Mouse (Mus musculus) macrophage (primary cell): ENCODE results near the gene Acsl6. TPM values are rescaled to one million over a fixed set of nuclear protein-coding genes. Genes with fewer than 3 reads are reported as not detected.
"Not testable (repeated sequence)": the region's sequence is repeated elsewhere in the genome, so short reads cannot be mapped to it uniquely, and the experiment has no call there.

Experiments used
- H3K27ac ChIP-seq: fragments of 350-480 bp; formaldehyde crosslinking; 2 replicates; pipeline ENCODE4 v1.9.0; 2021
- H3K36me3 ChIP-seq: fragments of 350-480 bp; formaldehyde crosslinking; 2 replicates; pipeline ENCODE4 v1.9.0; 2021; ENCODE audit errors: inconsistent target
- H3K4me3 ChIP-seq: fragments of 350-480 bp; formaldehyde crosslinking; 2 replicates; pipeline ENCODE4 v1.9.0; 2021; ENCODE audit errors: inconsistent target
- H3K79me2 ChIP-seq: fragments of 350-480 bp; formaldehyde crosslinking; 2 replicates; pipeline ENCODE4 v1.9.0; 2021; ENCODE audit errors: inconsistent target
- WGBS: methylation state at CpG from one replicate; pipeline ENCODE4 v1.1.7; 2026; ENCODE audit warnings: inconsistent platforms; ENCODE audit not compliant: missing documents; 5-methylcytosine and 5-hydroxymethylcytosine counted together
- polyA plus RNA-seq: library from polyadenylated mRNA; stranded (reverse); fragments of 250-400 nt; gene quantifications from 3 replicates; pipeline ENCODE4 v1.2.4, GENCODE M21; 2018; ENCODE audit warnings: inconsistent platforms

Gene Acsl6
- polyA plus RNA-seq, 1 experiment from 2014 or later, result not detected

DNA sequence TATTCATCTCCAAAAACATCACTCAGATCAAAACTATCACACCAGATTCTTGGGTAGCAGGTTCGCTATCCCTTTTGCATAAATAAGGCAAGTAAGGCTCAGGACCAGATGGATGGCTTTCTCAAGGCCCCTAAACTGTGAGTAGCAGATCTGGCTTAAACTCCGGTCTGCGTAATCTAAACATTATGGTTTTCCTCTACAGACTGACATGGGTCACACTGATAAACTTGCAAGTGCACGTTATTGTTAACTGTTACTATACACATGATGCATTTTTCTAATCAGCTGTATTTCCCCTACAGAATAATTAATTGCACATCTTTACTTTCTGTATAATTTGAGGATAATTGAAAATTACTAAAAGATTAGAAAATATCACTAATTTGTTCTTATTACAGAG is 94.5 kb downstream of the Acsl6 start:
- whole genome bisulfite sequencing, result 96% methylated on average over 4 of the region's 4 CpGs
- Histone ChIP-seq H3K79me2 (no peaks in the 10 kb centered on the region), H3K4me3 (no peak overlapping the region), H3K27ac (no peak overlapping the region), H3K36me3 (no peaks in the 10 kb centered on the region)

DNA sequence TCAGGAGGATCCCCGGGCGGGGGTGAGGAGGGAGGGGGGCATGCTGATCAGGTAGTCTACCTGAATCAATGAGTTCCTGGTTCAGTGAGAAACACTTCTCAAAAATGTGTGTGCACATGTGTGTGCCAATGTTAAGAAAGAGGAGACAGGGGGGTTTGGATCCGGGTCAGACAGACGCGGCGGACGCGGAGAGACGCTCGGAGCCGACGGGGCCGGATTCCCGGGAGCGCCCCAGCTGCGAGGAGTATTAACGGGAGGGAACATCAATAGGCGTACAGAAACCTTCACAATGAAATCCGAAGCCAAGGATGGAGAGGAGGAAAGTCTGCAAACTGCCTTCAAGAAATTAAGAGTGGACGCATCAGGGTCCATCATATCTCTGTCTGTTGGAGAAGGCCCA is 97.2 kb downstream of the Acsl6 start:
- not testable (repeated sequence) for H3K27ac ChIP-seq, H3K79me2 ChIP-seq, H3K4me3 ChIP-seq, H3K36me3 ChIP-seq
- WGBS, result 94% methylated on average over 20 of the region's 20 CpGs

DNA sequence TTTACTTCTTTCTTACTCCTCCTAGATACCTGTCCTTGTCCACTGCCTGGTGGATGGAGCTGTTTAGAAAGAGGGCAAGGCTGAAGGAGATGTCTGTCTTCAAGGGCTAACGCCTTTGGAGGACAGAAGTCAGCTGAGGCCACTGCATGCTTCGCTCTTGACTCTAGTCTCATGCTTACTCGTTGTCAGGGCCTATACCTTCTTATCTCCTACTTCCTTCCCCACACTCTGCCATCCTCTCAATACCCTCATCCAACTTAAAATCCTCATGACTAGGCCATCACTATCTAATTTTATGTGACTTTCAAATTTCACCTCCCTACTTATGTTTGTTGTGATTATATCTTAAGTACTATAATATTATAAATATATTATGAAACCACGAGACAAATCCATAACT is 101.3 kb downstream of the Acsl6 start:
- no peaks in the 10 kb centered on the region for H3K36me3 ChIP-seq
- H3K27ac ChIP-seq, result no peak overlapping the region
- WGBS, result 86% methylated on average over 4 of the region's 4 CpGs
- no peak overlapping the region for H3K4me3 ChIP-seq
- H3K79me2 ChIP-seq, result no peaks in the 10 kb centered on the region

DNA sequence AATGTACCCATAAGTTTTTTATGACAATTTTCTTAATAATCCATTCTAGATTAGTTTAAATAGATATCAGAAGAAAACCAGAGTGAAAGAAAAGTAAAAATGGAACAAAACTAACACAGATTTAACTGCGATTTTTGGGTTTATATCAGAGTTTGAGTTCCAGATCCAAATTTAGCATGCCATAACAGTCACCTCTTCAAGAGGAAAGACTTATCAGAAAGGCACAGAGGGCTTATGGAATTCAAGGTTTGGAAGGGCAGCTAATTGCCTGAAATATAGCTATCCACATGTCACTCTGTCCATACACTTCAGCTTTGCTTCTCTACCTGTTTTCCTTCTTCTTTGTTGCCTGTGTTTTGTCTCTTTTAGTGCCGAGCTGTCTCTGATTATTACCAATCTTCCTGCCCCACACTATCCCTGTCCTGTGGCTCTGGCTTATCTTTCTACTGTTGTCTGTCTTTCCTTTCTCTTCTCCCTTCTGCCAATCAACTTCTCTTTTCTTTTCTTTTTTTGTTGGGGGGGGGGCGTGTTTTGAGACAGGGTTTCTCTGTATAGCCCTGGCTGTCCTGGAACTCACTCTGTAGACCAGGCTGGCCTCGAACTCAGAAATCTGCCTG is 103.4 kb downstream of the Acsl6 start:
- Histone ChIP-seq H3K4me3 (no peak overlapping the region), H3K36me3 (no peaks in the 10 kb centered on the region), H3K79me2 (no peaks in the 10 kb centered on the region), H3K27ac (no peak overlapping the region)
- 94% methylated on average over 3 of the region's 4 CpGs for WGBS

DNA sequence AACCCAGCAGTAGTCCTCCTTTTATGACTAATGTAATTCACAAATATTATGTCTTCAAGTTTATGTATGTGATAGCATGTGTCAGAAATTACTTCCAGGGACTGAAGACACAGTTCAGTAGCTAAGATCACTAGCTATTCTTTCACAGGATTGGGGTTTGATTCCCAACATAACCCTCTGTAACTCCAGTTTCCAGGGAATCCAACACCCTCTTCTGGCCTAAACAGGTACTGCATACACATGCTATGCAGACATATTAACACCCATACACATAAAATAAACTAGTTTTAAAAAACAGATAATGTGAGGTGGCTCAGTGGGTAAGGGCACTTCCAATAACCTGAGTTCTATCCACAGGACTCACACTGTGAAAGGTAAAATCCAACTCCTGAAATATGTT is 107.0 kb downstream of the Acsl6 start:
- H3K4me3 ChIP-seq, result no peak overlapping the region
- H3K79me2 ChIP-seq, result no peaks in the 10 kb centered on the region
- H3K36me3 ChIP-seq, result no peaks in the 10 kb centered on the region
- H3K27ac ChIP-seq, result no peak overlapping the region

DNA sequence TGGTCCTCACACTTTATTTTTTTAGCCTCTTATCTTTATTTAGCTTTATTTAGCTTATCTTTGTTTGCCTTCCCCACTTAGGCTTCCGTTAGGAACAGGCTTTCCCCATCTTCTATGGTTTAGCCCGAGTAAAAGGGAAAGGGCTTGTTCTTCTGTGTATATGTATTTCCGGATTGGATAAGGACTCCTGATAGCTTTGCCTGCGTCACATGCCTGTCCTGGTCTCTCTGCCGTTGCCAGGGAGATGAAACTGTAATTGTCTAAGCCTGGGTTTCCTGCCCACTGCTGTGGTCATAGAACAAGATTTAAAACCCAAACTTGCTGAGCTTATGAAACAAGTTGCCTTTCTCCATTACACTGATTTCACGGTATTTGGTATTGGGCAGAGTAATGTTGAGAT is 109.4 kb downstream of the Acsl6 start:
- Histone ChIP-seq H3K79me2 (no peaks in the 10 kb centered on the region), H3K4me3 (no peak overlapping the region), H3K27ac (no peak overlapping the region), H3K36me3 (no peaks in the 10 kb centered on the region)
- WGBS, result 25% methylated on average over 6 of the region's 6 CpGs

Other genes starting within 250 kb of the Acsl6 start
- gene Pdlim4, start 234.8 kb upstream of the Acsl6 start, polyA plus RNA-seq, result 33.9 to 78.0 TPM (median 67.8 TPM) in 3 replicates
- 8.3 to 15.6 TPM (median 11.6 TPM) in 3 replicates for gene P4ha2, start 203.7 kb upstream of the Acsl6 start, polyA plus RNA-seq
- not detected in 3 replicates for gene Csf2, start 54.1 kb upstream of the Acsl6 start, polyA plus RNA-seq
- gene Il3, start 36.5 kb upstream of the Acsl6 start, polyA plus RNA-seq, result not detected in 3 replicates
- gene Meikin, start 66.9 kb downstream of the Acsl6 start, polyA plus RNA-seq, result not detected in 3 replicates
- gene Fnip1, start 134.4 kb downstream of the Acsl6 start, polyA plus RNA-seq, result 28.9 to 48.8 TPM (median 35.3 TPM) in 3 replicates
- gene Rapgef6, start 219.0 kb downstream of the Acsl6 start, polyA plus RNA-seq, result 12.9 to 29.7 TPM (median 20.6 TPM) in 3 replicates